Mouse (Mus musculus): Measurements from ENCODE around the gene Cenpp. TPM values are rescaled to one million over a fixed set of nuclear protein-coding genes. Genes with fewer than 3 reads are reported as not detected.

Gene Cenpp
- polyA plus RNA-seq, 2 experiments, result 9.9 to 33.0 TPM

DNA sequence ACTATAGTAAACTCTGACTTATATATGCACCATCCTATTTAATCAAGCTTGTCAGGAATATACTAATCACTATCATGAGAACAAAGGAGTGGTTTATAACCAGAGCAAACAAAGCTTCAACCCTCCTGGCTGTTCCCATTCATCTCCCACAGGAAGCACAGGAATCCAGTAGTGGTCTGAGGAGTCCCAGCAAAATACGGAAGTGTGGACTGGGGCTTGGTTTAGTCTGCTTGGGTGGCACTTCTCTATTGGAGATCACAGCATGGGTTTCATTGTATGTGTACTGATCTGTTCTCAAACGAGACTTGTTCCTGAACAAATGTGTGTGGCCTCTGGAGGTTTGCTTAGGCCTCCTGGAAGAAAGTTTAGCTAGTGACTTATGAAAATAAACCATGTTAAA lies 133.8 kb downstream of the Cenpp start:
- 29% methylated on average over 2 of the region's 2 CpGs for WGBS (ENCODE audit: insufficient replicate concordance)
- H3K36me3 ChIP-seq (replicated peaks; ENCODE audit: control insufficient read depth, insufficient read depth, low read depth), result no peaks in the 10 kb centered on the region
- no peak for TF ChIP-seq EP300 (IDR thresholded peaks at IDR 0.05; ENCODE audit: low read depth)
- TF ChIP-seq CTCF (IDR thresholded peaks at IDR 0.05; ENCODE audit: low read depth), result no peak

DNA sequence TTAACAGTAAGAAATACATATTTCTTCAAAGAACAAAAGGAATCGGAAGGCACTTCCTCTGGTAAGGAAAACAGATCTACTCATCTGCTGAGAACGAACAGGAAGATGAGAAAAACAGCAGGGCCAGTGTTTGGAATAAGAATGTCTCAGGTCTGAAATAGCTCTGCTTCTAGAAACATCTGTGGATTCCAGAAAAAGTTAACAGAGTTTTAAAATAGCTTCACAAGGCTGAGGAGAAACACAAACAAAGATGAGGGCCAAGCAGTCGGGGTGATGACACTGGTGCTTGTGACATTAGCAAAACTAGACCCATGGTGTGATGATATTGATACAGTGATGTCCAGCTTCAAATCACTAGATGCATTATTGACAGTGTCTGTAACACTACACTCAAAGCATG lies 145.4 kb downstream of the Cenpp start:
- H3K4me1 ChIP-seq (replicated peaks; ENCODE audit: control insufficient read depth in 2 of 2, insufficient read depth in 2 of 2, low read length in 1 of 2), result no peaks in the 10 kb centered on the region
- H3K4me2 ChIP-seq (ENCODE audit: low read depth), result no peak overlapping the region
- no peaks in the 10 kb centered on the region for H3K9me3 ChIP-seq (ENCODE audit: control insufficient read depth, low read length)
- H3K9ac ChIP-seq (replicated peaks), result no peak overlapping the region
- no peak overlapping the region for H3K4me3 ChIP-seq (ENCODE audit: insufficient read depth in 1 of 2, low read depth in 2 of 2, low read length in 2 of 2)
- TF ChIP-seq EP300 (IDR thresholded peaks at IDR 0.05; ENCODE audit: low read depth), result no peak
- no peak for TF ChIP-seq CTCF (IDR thresholded peaks at IDR 0.05; ENCODE audit: low read depth)
- no peaks in the 10 kb centered on the region for H3K27me3 ChIP-seq (ENCODE audit: control insufficient read depth, insufficient read depth, low read length)
- H3K27ac ChIP-seq, result no peak overlapping the region
- no peaks in the 10 kb centered on the region for H3K36me3 ChIP-seq (replicated peaks; ENCODE audit: control insufficient read depth, insufficient read depth, low read depth)
- ATAC-seq (ENCODE audit: insufficient read depth) (no peak), DNase-seq (ENCODE audit: low read depth in 3 of 3, low spot score in 3 of 3) (no peak)
- 66% methylated on average over 3 of the region's 3 CpGs for WGBS (ENCODE audit: insufficient replicate concordance)

More for the DNA sequence above, 133.8 kb downstream of the Cenpp start:
- Histone ChIP-seq H3K4me2 (ENCODE audit: low read depth) (no peak overlapping the region), H3K9me3 (ENCODE audit: control insufficient read depth, low read length) (no peaks in the 10 kb centered on the region), H3K4me1 (replicated peaks; ENCODE audit: control insufficient read depth in 2 of 2, insufficient read depth in 2 of 2, low read length in 1 of 2) (peaks cover 0 to 1% of the 10 kb centered on the region in 2 experiments; a peak in 1 of 4 replicates), H3K27ac (no peak overlapping the region), H3K4me3 (ENCODE audit: insufficient read depth in 1 of 2, low read depth in 2 of 2, low read length in 2 of 2) (no peak overlapping the region), H3K9ac (replicated peaks) (no peak overlapping the region), H3K27me3 (ENCODE audit: control insufficient read depth, insufficient read depth, low read length) (no peaks in the 10 kb centered on the region)
- ATAC-seq (ENCODE audit: insufficient read depth), result no peak
- no peak for DNase-seq (ENCODE audit: low read depth in 3 of 3, low spot score in 3 of 3)

DNA sequence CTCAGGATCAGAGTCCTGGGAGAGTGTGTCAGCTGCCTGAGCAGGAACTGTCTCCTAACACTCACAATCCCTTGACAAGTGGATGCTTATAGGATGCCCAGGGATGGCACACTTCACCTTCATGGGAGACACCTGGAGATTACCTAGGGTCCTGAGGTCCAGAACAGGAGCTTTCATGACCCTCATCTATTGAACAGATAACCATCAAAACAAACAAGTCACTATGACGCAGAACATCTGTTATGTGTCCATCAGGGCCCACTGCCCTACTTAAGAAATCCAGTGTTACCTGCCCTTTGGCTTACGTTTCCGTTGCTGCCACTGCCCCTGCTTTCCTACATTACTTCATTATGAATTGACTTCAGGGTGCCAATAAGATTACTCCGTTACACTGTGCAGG lies 146.8 kb downstream of the Cenpp start:
- H3K9ac ChIP-seq (replicated peaks), result no peak overlapping the region
- ATAC-seq (ENCODE audit: insufficient read depth) (no peak), DNase-seq (ENCODE audit: low read depth in 3 of 3, low spot score in 3 of 3) (no peak)
- no peak overlapping the region for H3K27ac ChIP-seq
- H3K36me3 ChIP-seq (replicated peaks; ENCODE audit: control insufficient read depth, insufficient read depth, low read depth), result no peaks in the 10 kb centered on the region
- WGBS (ENCODE audit: insufficient replicate concordance), result 76% methylated on average over 4 of the region's 4 CpGs
- H3K27me3 ChIP-seq (ENCODE audit: control insufficient read depth, insufficient read depth, low read length), result no peaks in the 10 kb centered on the region
- H3K9me3 ChIP-seq (ENCODE audit: control insufficient read depth, low read length), result no peaks in the 10 kb centered on the region
- TF ChIP-seq CTCF (IDR thresholded peaks at IDR 0.05; ENCODE audit: low read depth) (no peak), EP300 (IDR thresholded peaks at IDR 0.05; ENCODE audit: low read depth) (no peak)
- H3K4me1 ChIP-seq (replicated peaks; ENCODE audit: control insufficient read depth in 2 of 2, insufficient read depth in 2 of 2, low read length in 1 of 2), result no peaks in the 10 kb centered on the region
- no peak overlapping the region for H3K4me2 ChIP-seq (ENCODE audit: low read depth)
- H3K4me3 ChIP-seq (ENCODE audit: insufficient read depth in 1 of 2, low read depth in 2 of 2, low read length in 2 of 2), result no peak overlapping the region

DNA sequence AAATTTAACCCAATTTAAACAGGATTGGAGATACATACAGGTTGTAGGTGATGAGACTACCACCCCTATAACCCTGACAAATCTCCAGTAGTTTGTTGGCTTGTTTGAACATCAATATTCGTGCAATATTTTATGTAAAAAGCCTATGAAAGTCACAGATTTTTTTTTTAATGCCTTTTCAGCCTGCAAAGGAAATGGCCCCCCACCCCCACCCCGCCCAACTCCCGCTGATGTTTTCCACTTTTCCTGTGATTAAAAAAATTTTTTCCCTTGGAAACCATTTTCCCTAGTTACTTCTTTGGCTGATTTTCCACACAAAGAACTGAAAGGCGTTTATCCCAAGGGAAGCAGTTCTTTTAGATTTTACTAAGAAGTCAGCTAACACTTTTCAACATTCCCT lies 148.1 kb downstream of the Cenpp start, which contains the start of gene Ecm2:
TSS of gene Ecm2 (plus strand) at position 301 of the 400 bp plus-strand sequence.
- ATAC-seq (ENCODE audit: insufficient read depth) (no peak), DNase-seq (ENCODE audit: low read depth in 3 of 3, low spot score in 3 of 3) (no peak)
- H3K4me1 ChIP-seq (replicated peaks; ENCODE audit: control insufficient read depth in 2 of 2, insufficient read depth in 2 of 2, low read length in 1 of 2), result no peaks in the 10 kb centered on the region
- no peaks in the 10 kb centered on the region for H3K9me3 ChIP-seq (ENCODE audit: control insufficient read depth, low read length)
- no peaks in the 10 kb centered on the region for H3K36me3 ChIP-seq (replicated peaks; ENCODE audit: control insufficient read depth, insufficient read depth, low read depth)
- WGBS (ENCODE audit: insufficient replicate concordance), result 52% methylated on average over 4 of the region's 4 CpGs
- no peak within 1 kb of the TSS for H3K4me2 ChIP-seq (ENCODE audit: low read depth)
- H3K27me3 ChIP-seq (ENCODE audit: control insufficient read depth, insufficient read depth, low read length), result no peaks in the 10 kb centered on the region
- no peak within 1 kb of the TSS for H3K27ac ChIP-seq
- no peak within 1 kb of the TSS for H3K9ac ChIP-seq (replicated peaks)
- no peak within 1 kb of the TSS for H3K4me3 ChIP-seq (ENCODE audit: insufficient read depth in 1 of 2, low read depth in 2 of 2, low read length in 2 of 2)
- TF ChIP-seq EP300 (IDR thresholded peaks at IDR 0.05; ENCODE audit: low read depth) (no peak), CTCF (IDR thresholded peaks at IDR 0.05; ENCODE audit: low read depth) (no peak)

DNA sequence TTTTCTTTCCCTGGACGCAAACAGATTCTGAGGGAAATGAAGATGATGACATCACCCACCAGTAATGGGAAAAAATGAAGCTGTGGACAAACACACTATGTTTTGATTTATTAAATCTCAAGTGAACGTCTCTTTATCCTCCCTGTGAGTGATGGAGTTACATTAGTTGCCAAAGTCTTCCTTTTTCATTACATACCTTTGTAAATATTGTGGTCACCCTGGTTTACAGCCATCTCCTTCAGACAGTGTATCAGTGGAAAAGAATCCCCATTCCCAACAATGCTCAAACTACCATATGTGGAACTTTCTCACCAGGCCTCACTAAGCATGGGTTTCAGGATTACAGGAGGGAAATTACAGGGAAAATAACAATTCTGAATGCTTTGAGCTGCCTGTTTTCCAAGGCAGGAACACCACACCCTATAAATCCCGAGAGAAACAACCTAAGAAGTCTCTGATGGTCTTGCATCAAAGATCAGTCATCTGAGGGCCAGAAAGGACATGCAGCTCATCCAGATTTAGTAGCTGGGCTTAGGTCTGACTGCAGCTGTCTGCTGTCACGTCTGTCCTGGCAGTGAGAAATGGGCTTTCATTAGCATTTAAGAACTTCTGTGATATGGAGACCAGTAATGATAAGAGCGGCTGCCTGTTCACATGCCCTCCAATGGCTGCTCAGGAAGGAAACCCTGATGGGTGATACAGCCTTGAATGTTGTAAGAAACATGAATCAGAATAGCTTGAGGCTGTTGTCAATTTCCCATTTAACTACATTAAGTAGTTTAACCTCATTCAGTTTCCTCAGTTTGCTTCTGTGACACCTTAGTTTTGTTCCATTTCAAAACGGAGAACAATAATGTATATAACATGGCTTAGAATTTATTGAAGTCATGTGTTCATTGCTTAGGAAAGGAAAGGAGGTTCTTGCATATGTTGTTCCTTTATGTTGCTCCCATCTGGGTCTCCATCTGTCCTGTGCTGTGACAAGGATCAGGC lies 159.9 kb downstream of the Cenpp start, which contains the start of gene Tes3-ps:
TSS of gene Tes3-ps (plus strand) at position 943 of the 993 bp plus-strand sequence.
- no peaks in the 10 kb centered on the region for H3K36me3 ChIP-seq (replicated peaks; ENCODE audit: control insufficient read depth, insufficient read depth, low read depth)
- H3K4me2 ChIP-seq (ENCODE audit: low read depth), result no peak within 1 kb of the TSS
- H3K9ac ChIP-seq (replicated peaks), result no peak within 1 kb of the TSS
- no peak within 1 kb of the TSS for H3K4me3 ChIP-seq (ENCODE audit: insufficient read depth in 1 of 2, low read depth in 2 of 2, low read length in 2 of 2)
- WGBS (ENCODE audit: insufficient replicate concordance), result 52% methylated on average over 6 of the region's 6 CpGs
- no peaks in the 10 kb centered on the region for H3K4me1 ChIP-seq (replicated peaks; ENCODE audit: control insufficient read depth in 2 of 2, insufficient read depth in 2 of 2, low read length in 1 of 2)
- no peaks in the 10 kb centered on the region for H3K27me3 ChIP-seq (ENCODE audit: control insufficient read depth, insufficient read depth, low read length)
- no peak for DNase-seq (ENCODE audit: low read depth in 3 of 3, low spot score in 3 of 3)
- ATAC-seq (ENCODE audit: insufficient read depth), result no peak
- H3K27ac ChIP-seq, result no peak within 1 kb of the TSS
- TF ChIP-seq EP300 (IDR thresholded peaks at IDR 0.05; ENCODE audit: low read depth), result no peak
- TF ChIP-seq CTCF (IDR thresholded peaks at IDR 0.05; ENCODE audit: low read depth), result no peak
- no peaks in the 10 kb centered on the region for H3K9me3 ChIP-seq (ENCODE audit: control insufficient read depth, low read length)
